Mouse (Mus musculus) testis, postnatal 10 days (tissue): ENCODE data around the gene Artn.

Source experiments
- DNase-seq: peaks from one replicate; pipeline ENCODE4 v3.0.0; 2021; ENCODE audit warnings: low spot score

Gene Artn

DNA sequence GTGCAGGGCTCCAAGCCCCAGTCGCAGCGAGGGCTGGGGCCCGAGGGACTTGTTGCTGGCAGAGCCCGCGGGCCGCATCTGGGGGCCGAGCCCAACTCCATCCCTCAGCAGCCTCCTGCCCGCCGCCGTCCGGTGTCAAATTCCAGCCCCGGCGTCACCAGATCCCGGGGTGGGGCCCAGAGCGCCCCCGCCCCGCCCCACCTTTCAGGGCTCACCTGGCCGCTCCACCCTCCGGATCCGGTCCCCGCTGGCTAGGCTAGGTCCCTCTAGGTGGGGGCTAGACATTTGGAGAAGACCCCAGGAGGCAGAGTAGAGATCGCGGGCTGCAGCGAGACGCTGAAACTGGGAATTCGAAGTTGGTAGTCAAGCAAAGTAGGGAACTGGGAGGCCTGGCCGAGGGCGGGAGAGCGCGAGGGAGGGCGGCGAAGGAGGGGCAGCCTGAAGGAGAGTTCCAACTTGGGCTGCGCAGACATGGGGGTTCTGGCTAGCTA is at the start of gene Artn:
Gene Artn, minus strand, starts transcription at position 373 of the 491 bp plus-strand sequence.
- DNase-seq = peak; percentile 59

GRCm38 (mm10) chr4:117979181-117979580 is 49.6 kb upstream of the Artn start:
- no peak for DNase-seq

DNA sequence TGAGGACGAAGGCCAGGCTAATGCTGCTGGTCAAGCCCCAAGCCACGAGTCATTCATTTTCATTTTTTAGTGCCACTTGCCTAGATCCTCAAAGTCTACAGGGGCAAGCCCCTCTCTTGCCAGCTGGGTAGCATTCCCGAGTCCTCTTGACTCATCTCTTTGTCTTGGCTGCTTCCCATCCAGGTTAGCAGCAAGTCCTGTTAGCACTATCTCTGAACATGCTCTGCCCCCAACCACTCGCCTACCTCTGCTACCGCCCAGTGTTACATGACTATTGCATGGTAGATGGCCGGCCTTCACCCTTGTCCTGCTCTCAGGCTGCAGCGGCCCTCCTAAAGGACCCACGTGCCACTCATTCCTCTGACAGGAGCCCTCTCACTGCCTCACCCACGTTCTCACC is 48.7 kb upstream of the Artn start:
- no peak for DNase-seq

DNA sequence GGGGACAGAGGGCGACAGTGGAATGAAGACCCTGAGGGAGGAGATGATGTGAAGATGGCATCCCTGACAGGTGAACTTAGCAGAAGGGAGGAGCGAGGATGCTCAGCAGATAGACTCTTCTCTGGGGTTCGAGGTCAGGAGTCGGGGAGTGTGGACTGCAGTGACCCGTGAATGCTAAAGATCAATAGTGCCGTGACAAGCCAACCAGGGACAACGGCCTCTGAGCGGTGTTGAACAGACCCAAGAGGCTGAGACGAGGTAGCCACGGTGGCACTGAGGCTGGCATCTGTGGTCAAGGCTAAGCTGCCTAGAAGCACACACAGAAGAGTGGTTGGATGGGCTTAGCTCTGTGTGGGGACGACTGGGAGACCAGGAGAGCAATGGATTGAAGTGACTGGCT is 48.3 kb upstream of the Artn start:
- DNase-seq = no peak

DNA sequence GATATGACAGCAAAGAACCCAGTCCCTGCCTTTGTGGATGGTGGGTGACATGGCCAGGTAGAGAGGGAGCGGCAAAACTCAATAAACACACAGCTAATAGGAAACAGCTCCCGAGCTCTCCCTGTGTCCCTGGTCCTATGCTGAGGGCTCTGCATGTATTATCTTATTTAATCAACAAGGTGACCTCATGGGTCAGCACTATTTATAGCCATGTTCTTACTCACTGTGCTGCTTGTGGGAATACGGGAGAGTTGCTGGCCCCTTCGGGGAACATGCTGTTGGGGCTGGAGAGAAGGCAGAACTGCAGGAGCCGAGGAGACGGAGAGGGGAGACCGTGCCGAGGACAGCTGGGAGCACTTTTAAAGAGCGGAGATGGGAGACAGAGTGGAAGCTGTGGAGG is 47.8 kb upstream of the Artn start:
- no peak for DNase-seq

- no peak for DNase-seq
Observed at GRCm38 (mm10) chr4:117975820-117976219, 46.3 kb upstream of the Artn start.

GRCm38 (mm10) chr4:117974719-117975118 is 45.2 kb upstream of the Artn start:
- no peak for DNase-seq

DNA sequence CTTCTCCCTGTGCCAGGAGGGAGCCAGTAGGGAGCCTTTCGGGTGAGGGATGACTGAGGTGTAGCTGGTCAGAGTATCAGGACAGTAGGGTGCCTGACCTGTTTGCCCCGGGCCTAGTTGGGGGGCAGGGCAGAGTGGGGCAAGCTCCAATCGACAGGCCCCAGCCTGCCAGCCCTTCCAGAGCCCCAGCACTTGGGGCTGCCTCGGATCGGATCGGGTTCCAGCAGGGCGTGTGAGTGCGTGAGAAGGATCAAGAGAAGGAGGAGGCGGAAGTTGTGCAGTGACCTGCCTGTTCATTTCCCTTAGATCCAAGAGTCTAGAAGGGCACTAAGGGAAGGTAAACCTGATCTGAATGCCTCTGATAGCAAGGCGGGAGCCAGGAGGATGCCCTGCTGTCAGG is 43.4 kb upstream of the Artn start:
- no peak for DNase-seq

- no peak for DNase-seq
Observed at GRCm38 (mm10) chr4:117964346-117965025, 34.9 kb upstream of the Artn start.

- DNase-seq = no peak
Observed at GRCm38 (mm10) chr4:117957492-117957891, 27.9 kb upstream of the Artn start.

GRCm38 (mm10) chr4:117947493-117947892 is 17.9 kb upstream of the Artn start:
- no peak for DNase-seq

DNA sequence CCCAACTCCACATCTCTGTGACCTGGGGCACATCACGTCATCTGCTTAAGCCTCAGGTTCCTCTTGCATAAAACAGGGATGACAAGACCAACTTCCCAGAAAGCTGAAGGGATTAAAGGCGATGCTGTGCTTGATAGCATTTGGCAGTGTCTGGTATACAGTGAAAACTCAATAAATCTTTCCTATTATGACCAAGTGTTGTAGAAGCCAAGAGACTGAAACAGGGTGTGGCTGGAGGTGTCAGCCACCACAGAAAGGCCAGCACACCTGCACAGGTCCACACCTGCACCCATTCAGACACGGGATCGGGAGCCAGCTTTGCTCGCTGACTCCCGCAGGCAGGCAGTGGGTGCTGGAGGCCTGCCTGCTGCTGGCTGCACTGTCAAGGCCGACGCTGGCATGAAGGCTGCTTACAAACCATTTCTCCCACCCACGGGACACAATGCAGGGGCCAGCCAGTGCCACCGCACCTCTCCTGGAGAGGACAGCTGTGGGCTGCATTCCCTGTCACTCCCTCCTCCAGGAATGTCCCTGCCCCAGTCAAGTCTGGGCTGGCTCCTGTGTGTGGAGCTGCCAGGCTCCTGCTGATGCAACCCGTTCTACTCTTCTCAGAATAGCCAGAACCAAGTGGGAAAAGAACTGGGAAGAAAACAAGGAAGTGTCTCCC is 17.2 kb upstream of the Artn start:
- peak; percentile 44 for DNase-seq

DNA sequence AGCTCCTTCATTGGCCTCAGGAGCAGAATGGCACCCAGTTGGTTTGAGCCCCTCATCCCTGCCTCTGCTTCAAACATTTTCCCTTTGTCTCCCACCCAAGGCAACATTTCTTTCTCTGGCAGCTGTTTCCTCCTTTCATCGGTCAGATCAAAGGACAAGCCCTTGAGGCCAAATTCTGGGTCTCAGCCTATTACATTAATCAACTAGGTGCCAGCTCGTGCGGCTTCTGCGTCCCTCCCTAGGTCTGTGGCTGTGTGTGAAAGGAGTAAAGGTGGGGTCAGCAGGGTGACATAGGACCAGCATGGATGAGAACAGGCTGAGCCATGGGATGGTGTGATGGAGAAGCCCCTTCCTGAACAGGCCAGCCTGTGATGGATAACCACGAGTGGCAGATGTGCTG is 13.8 kb upstream of the Artn start:
- no peak for DNase-seq

DNA sequence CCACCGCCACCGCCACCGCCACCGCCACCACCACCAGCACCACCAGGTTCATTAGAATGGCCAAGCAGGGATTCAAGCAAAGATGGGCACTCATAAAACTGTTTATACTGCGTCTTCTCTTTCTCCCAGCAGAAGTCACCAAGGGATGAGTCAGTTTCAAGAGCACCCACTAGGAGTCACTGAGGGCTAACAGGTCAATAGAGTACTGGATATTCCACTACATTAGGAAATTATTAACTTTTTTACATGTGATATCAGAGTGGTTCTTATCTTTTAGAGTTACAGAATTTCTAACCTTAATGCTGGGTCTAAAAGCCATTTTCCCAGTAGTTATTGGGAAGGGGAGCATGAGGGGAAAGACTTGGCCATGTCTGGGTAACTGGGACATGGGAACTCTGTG is 7.4 kb upstream of the Artn start:
- no peak for DNase-seq

- no peak for DNase-seq
Observed at GRCm38 (mm10) chr4:117934081-117934480, 4.5 kb upstream of the Artn start.

- no peak for DNase-seq
Observed at GRCm38 (mm10) chr4:117933248-117933647, 3.7 kb upstream of the Artn start.

GRCm38 (mm10) chr4:117928699-117929241 is 793 bp downstream of the Artn start:
- DNase-seq = peak; percentile 77

DNA sequence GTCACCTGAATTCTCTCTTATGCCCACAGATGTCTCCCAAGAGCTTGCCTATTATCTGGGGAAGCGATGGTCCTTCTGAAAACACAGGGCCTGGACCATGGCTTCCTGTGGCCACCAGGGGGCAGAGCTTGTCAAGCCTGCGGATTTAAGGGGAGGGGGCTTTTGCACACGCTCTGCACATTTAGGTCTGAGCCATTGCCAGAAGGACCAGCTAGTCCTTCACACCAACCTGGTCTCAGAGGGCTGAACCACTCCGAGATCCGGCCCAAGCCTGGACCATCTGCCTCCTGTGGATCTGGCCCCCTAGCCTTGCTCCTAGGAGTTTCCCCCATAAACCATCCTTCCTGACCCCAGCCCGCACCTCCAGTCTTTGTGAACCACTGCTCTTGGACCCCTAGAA is 1.3 kb downstream of the Artn start:
- peak; percentile 69 for DNase-seq

GRCm38 (mm10) chr4:117926545-117927482 is 2.7 kb downstream of the Artn start:
- peak; percentile 67 for DNase-seq

- no peak for DNase-seq
Observed at GRCm38 (mm10) chr4:117924916-117925315, 4.6 kb downstream of the Artn start.

- DNase-seq = no peak
Observed at GRCm38 (mm10) chr4:117923450-117923849, 6.1 kb downstream of the Artn start.

DNA sequence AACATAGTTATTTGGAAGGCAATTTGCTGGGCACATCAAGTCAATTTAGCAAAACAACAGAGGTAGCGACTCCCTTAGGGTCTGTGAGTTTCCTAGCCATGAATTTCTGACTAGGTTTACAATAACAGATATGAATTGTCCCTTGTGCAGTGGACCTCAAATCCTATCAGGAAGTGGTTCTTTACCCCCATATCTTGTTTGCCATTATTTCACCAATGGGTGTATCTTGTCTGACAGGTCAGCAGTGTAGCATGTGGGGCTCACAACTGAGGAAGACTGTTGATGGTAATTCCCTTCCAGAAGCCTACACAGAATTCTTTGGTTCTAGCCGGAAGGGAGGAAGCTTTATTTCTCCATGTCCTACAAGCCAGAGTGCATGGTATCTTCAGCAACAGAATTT is 8.2 kb downstream of the Artn start:
- no peak for DNase-seq
